Mouse (Mus musculus) left cerebral cortex, postnatal 14 days (tissue): ENCODE measurements around the gene Gdf11. TPM values are rescaled to one million over a fixed set of nuclear protein-coding genes. Genes with fewer than 3 reads are reported as not detected.

Experiments used
- DNase-seq, 2 experiments: peaks; one replicate each; pipeline ENCODE4 v3.0.0; 2021 to 2022; ENCODE audit warnings: low spot score in 2 of 2, mixed read lengths in 1 of 2
- intact Hi-C: fragments of 180-260 bp; cut with DNase I; formaldehyde crosslinking; loops from one replicate; pipeline ENCODE4 v1.15.1; 2025
- total RNA-seq, 2 experiments: library from RNA; stranded (reverse); gene quantifications; 2 replicates each; pipeline ENCODE4 v1.2.3; 2021

Gdf11 gene
- total RNA-seq, 2 experiments from 2014 or later = 11.6 to 15.7 TPM

GRCm38 (mm10) chr10:128846664-128847063 lies 44.9 kb downstream of the Gdf11 start:
- intact Hi-C loops = loop anchor here (5.0 kb wide), 1 partner anchor 131 kb away; no protein-coding TSS in a partner anchor
- no peak for DNase-seq

- DNase-seq = peak; percentile 24 to 33
- intact Hi-C loops = loop anchor here (2.0 to 5.0 kb wide), 2 partner anchors 49 to 132 kb away; no protein-coding TSS in a partner anchor
Measured at GRCm38 (mm10) chr10:128845516-128845915, 46.0 kb downstream of the Gdf11 start.

GRCm38 (mm10) chr10:128843260-128843659 lies 48.3 kb downstream of the Gdf11 start:
- DNase-seq = no peak
- intact Hi-C loops = no loop called here

- intact Hi-C loops = no loop called here
- no peak for DNase-seq
Measured at GRCm38 (mm10) chr10:128840612-128841011, 50.9 kb downstream of the Gdf11 start.

GRCm38 (mm10) chr10:128839434-128839833 lies 52.1 kb downstream of the Gdf11 start:
- no peak for DNase-seq
- intact Hi-C loops = no loop called here

- intact Hi-C loops = no loop called here
- no peak for DNase-seq
Measured at GRCm38 (mm10) chr10:128837400-128837799, 54.1 kb downstream of the Gdf11 start.

Other genes with a start within 250 kb of the Gdf11 start
- 10 to 100 TPM; 15.4 to 15.9 TPM for gene Ikzf4, start 245.7 kb downstream of the Gdf11 start, total RNA-seq
- 10 to 100 TPM; 11.2 to 11.8 TPM for gene Suox, start 217.6 kb downstream of the Gdf11 start, total RNA-seq
- gene Rab5b, start 195.5 kb downstream of the Gdf11 start, total RNA-seq = 100 to 1,000 TPM; 117 to 123 TPM
- 1 to 10 TPM in 1 of 2 experiments, under 1 TPM in 1; 0.97 to 1.2 TPM for gene Pmel, start 187.5 kb downstream of the Gdf11 start, total RNA-seq
- 1 to 10 TPM; 4.7 to 5.1 TPM for gene Cdk2, start 186.7 kb downstream of the Gdf11 start, total RNA-seq
- gene Dgka, start 146.9 kb downstream of the Gdf11 start, total RNA-seq = 1 to 10 TPM; 4.8 to 6.3 TPM
- 10 to 100 TPM; 30.7 to 32.7 TPM for gene Pym1, start 143.8 kb downstream of the Gdf11 start, total RNA-seq
- gene Mmp19, start 100.8 kb downstream of the Gdf11 start, total RNA-seq = under 1 TPM; 0.77 to 0.80 TPM
- gene Dnajc14, start 87.7 kb downstream of the Gdf11 start, total RNA-seq = 10 to 100 TPM; 68.1 to 68.6 TPM
- gene Tmem198b, start 87.3 kb downstream of the Gdf11 start, total RNA-seq = 10 to 100 TPM; 10.4 to 11.6 TPM
- gene Sarnp, start 74.4 kb downstream of the Gdf11 start, total RNA-seq = 10 to 100 TPM; 38.9 to 41.7 TPM
- 1 to 10 TPM; 5.6 to 7.2 TPM for gene Ormdl2, start 70.1 kb downstream of the Gdf11 start, total RNA-seq
- gene Cd63, start 9.3 kb upstream of the Gdf11 start, total RNA-seq = 10 to 100 TPM; 55.4 to 61.0 TPM
- gene Rdh5, start 31.2 kb upstream of the Gdf11 start, total RNA-seq = 1 to 10 TPM; 4.8 to 5.1 TPM
- 10 to 100 TPM; 71.5 to 78.7 TPM for gene Bloc1s1, start 32.3 kb upstream of the Gdf11 start, total RNA-seq
- 10 to 100 TPM; 15.6 to 17.6 TPM for gene Itga7, start 42.1 kb upstream of the Gdf11 start, total RNA-seq
- gene Mettl7b, start 69.3 kb upstream of the Gdf11 start, total RNA-seq = not detected
- gene Olfr9, start 97.7 kb upstream of the Gdf11 start, total RNA-seq = not detected
- gene Olfr763, start 119.1 kb upstream of the Gdf11 start, total RNA-seq = not detected
- gene Olfr764-ps1, start 148.2 kb upstream of the Gdf11 start, total RNA-seq = not detected
- not detected for gene Olfr765, start 158.3 kb upstream of the Gdf11 start, total RNA-seq
- gene Olfr766-ps1, start 177.3 kb upstream of the Gdf11 start, total RNA-seq = not detected
- gene Olfr767, start 191.2 kb upstream of the Gdf11 start, total RNA-seq = not detected
- not detected for gene Olfr768, start 207.7 kb upstream of the Gdf11 start, total RNA-seq
- gene Olfr769, start 226.1 kb upstream of the Gdf11 start, total RNA-seq = not detected
- gene Olfr770, start 247.3 kb upstream of the Gdf11 start, total RNA-seq = not detected